In the genomic region with DNA sequence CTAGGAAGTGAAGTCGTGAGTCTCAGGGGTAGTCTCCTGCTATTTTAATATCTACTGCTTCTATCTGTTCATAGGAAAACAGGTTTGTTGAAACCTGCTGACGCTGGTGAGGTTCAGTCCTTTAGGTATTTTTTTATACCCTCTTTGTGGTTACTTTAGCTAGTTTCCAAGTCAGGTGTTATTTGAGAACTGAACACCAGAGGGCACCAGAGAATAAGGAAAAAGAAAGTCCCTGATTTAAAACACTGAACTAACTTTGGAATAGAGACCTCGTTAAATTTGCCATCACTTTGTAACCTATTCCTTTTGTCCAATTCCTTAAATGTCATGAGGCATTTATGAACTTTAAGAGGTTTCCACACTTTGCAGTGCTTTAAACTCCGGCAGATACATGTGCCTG, we compare ENCODE assay signal across 8 mouse cellular contexts.
DNase-seq lines count a peak whose midpoint lies in the region; ATAC-seq lines count a peak whose summit lies in the region.

No protein-coding gene starts in this region.

- no peak overlapping the region for H3K4me3 ChIP-seq in midbrain, embryonic 11.5 days (ENCODE audit: low read depth, low read length)
- H3K4me3 ChIP-seq in midbrain, embryonic 13.5 days (replicated peaks): no peak overlapping the region

- 30% methylated on average over 4 of the region's 4 CpGs for WGBS in midbrain, embryonic 11.5 days
- 27% methylated on average over 4 of the region's 4 CpGs for WGBS in midbrain, embryonic 13.5 days

- H3K27ac ChIP-seq in midbrain, embryonic 11.5 days (ENCODE audit: low read depth, low read length): no peak overlapping the region
- H3K27ac ChIP-seq in midbrain, embryonic 13.5 days: no peak overlapping the region

- no peak for ATAC-seq in midbrain, embryonic 11.5 days (ENCODE audit: low FRiP score)
- ATAC-seq in midbrain, embryonic 13.5 days: no peak
- ATAC-seq in activated CD4-positive, CD25-positive, alpha-beta regulatory T cell, adult 4 months: peak; percentile 54
- 0 out of 2 replicates have a peak, but pooled peaks have one; percentile 49 for ATAC-seq in megakaryocyte, adult 5-6 weeks (ENCODE audit: poor library complexity, severe bottlenecking)

- no peaks in the 10 kb centered on the region for H3K36me3 ChIP-seq in midbrain, embryonic 11.5 days (ENCODE audit: control insufficient read depth, insufficient read depth, low read length)
- no peaks in the 10 kb centered on the region for H3K36me3 ChIP-seq in midbrain, embryonic 13.5 days

- no peaks in the 10 kb centered on the region for H3K9me3 ChIP-seq in midbrain, embryonic 11.5 days (ENCODE audit: control insufficient read depth, low read length)
- no peaks in the 10 kb centered on the region for H3K9me3 ChIP-seq in midbrain, embryonic 13.5 days

- peak; percentile 13 for DNase-seq in gastrocnemius, adult 18-20 months (ENCODE audit: low spot score)
- no peak for DNase-seq in gastrocnemius, postnatal 25 days
- peak; percentile 95 for DNase-seq in midbrain, embryonic 11.5 days (ENCODE audit: low spot score, missing footprints)
- peak; percentile 31 to 72 for DNase-seq in frontal cortex, postnatal 36 days (ENCODE audit: low spot score in 2 of 2)
- DNase-seq in spleen, postnatal 10 days (ENCODE audit: low spot score in 2 of 2): no peak

- no peaks in the 10 kb centered on the region for H3K27me3 ChIP-seq in midbrain, embryonic 11.5 days (ENCODE audit: control insufficient read depth, insufficient read depth, low read length)
- no peaks in the 10 kb centered on the region for H3K27me3 ChIP-seq in midbrain, embryonic 13.5 days

- H3K4me1 ChIP-seq in midbrain, embryonic 11.5 days (ENCODE audit: control insufficient read depth, insufficient read depth, low read length): no peaks in the 10 kb centered on the region
- H3K4me1 ChIP-seq in midbrain, embryonic 13.5 days (replicated peaks): no peaks in the 10 kb centered on the region

- H3K9ac ChIP-seq in midbrain, embryonic 11.5 days (ENCODE audit: low read length): no peak overlapping the region
- H3K9ac ChIP-seq in midbrain, embryonic 13.5 days (replicated peaks): no peak overlapping the region

- no peak overlapping the region for H3K4me2 ChIP-seq in midbrain, embryonic 11.5 days
- no peak overlapping the region for H3K4me2 ChIP-seq in midbrain, embryonic 13.5 days (replicated peaks)

Comparison
In these comparisons a context has a peak if more than half of its experiments do, and no peak if none do; other contexts are left out.
1. DNase-seq: peak in gastrocnemius, adult 18-20 months (single experiment), midbrain, embryonic 11.5 days (single experiment) and frontal cortex, postnatal 36 days (2 of 2); none in gastrocnemius, postnatal 25 days (single experiment) and spleen, postnatal 10 days (0 of 2).
2. ATAC-seq: peak in activated CD4-positive, CD25-positive, alpha-beta regulatory T cell, adult 4 months (single experiment) and megakaryocyte, adult 5-6 weeks (single experiment); none in midbrain, embryonic 11.5 days (single experiment) and midbrain, embryonic 13.5 days (single experiment).